24 mouse cellular contexts compared by ENCODE assay signal in the genomic region with DNA sequence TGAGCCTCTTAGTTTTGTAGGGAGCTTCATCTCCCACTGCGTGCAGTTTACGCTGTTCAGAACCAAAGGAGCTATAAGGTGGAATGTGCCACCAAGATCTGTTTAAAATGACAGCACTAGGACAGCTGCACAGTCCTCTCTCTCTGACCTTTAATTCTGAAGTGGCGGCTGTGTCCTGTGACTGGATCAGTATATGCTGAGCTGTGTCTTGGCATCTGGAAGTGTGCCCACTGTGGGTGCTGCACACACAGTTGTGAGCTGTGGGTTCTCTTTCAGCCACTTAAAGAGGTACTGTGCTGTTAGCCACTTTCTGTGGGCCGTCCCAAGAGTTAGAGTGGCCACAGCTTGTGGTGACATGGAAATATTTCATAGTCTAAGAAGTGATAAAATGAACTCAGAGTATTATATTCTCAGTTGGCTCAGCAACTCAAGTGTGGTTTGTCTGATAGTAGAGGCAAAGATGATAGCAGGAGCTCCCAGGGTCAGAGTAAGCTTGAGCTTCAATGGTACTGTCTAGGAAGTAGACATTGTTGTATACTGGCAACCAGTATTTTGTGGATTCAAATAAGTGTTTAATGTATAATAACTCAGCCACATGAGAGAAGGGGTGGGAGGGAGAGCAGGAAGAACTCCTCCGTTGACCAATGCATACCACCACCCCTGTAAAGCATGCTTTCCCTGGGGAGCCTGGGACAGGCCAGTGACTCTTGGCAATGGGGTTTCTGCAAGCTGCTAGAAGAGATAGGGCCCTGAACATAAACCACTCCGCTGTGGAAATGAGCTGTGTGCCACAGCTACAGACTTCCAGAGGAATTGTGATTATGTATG. TPM values are rescaled to one million over a fixed set of nuclear protein-coding genes. Genes with fewer than 3 reads are reported as not detected.
DNase-seq lines count a peak whose midpoint lies in the region; ATAC-seq and TF ChIP-seq lines count a peak whose summit lies in the region.
"Had no signal": no experiment of that assay in that cellular context is flagged by ENCODE, and none has a peak within 500 bp of the region (broad histone marks: within the 10 kb centered on the region; RNA-seq: fewer than 3 reads in every experiment).

No protein-coding gene starts in this region.

- no peak for DNase-seq in heart, adult 2 months
- no peak for DNase-seq in heart, adult 18-20 months
- DNase-seq in liver, embryonic 13.5 days: no peak
- no peak for DNase-seq in liver, embryonic 11.5 days (ENCODE audit: low spot score)
- DNase-seq in skeletal muscle tissue, adult 2 months (ENCODE audit: low read depth, low spot score): peak; percentile 82
- DNase-seq in frontal cortex, postnatal 36 days (ENCODE audit: low spot score in 2 of 2): no peak
- DNase-seq: adrenal gland, postnatal 10 days; B cell, adult 2 months; cerebellum, adult 9-11 months; kidney, adult 11 months; right cerebral cortex, postnatal 4 days; thymus, adult 2 months had no signal

- H3K9me3 ChIP-seq in liver, embryonic 13.5 days (replicated peaks): no peaks in the 10 kb centered on the region
- no peaks in the 10 kb centered on the region for H3K9me3 ChIP-seq in liver, embryonic 11.5 days (ENCODE audit: control insufficient read depth, low read length)
- H3K9me3 ChIP-seq: forebrain, embryonic 12.5 days; G1E; hindbrain, embryonic 13.5 days had no signal

- no peaks in the 10 kb centered on the region for H3K27me3 ChIP-seq in heart, adult 2 months (ENCODE audit: control insufficient read depth, insufficient read depth, low read length)
- H3K27me3 ChIP-seq in liver, embryonic 13.5 days: no peaks in the 10 kb centered on the region
- no peaks in the 10 kb centered on the region for H3K27me3 ChIP-seq in liver, embryonic 11.5 days (replicated peaks; ENCODE audit: control insufficient read depth, insufficient read depth, low read length)
- H3K27me3 ChIP-seq: CH12.LX; forebrain, embryonic 12.5 days; hindbrain, embryonic 13.5 days had no signal

- intact Hi-C loops in heart, adult 2 months (cut with DNase I): no loop called here

- TF ChIP-seq POLR2A in heart, adult 2 months (IDR thresholded peaks at IDR 0.05; ENCODE audit: insufficient read depth, low read depth, low read length): no peak

- peaks cover 4% of the 10 kb centered on the region for H3K4me1 ChIP-seq in heart, adult 2 months (ENCODE audit: control insufficient read depth, insufficient read depth, low read length)
- peaks cover 44% of the 10 kb centered on the region for H3K4me1 ChIP-seq in liver, embryonic 13.5 days (replicated peaks)
- no peaks in the 10 kb centered on the region for H3K4me1 ChIP-seq in liver, embryonic 11.5 days (replicated peaks; ENCODE audit: control insufficient read depth, insufficient read depth, low read length)
- H3K4me1 ChIP-seq: forebrain, embryonic 12.5 days; hindbrain, embryonic 13.5 days had no signal

- no peak overlapping the region for H3K4me3 ChIP-seq in heart, adult 2 months
- no peak overlapping the region for H3K4me3 ChIP-seq in liver, embryonic 13.5 days (replicated peaks)
- no peak overlapping the region for H3K4me3 ChIP-seq in liver, embryonic 11.5 days (ENCODE audit: low read depth, low read length)
- H3K4me3 ChIP-seq: forebrain, embryonic 12.5 days; hindbrain, embryonic 13.5 days had no signal

- TF ChIP-seq EP300 in heart, adult 2 months (IDR thresholded peaks at IDR 0.05; ENCODE audit: insufficient read depth, low read depth, low read length): no peak

- no peak overlapping the region for H3K9ac ChIP-seq in heart, adult 2 months (ENCODE audit: low read depth, low read length)
- H3K9ac ChIP-seq in liver, embryonic 13.5 days: 0 out of 2 replicates have a peak overlapping the region, but pooled peaks have one; percentile 29
- H3K9ac ChIP-seq in liver, embryonic 11.5 days (ENCODE audit: low read depth, low read length): no peak overlapping the region
- H3K9ac ChIP-seq: forebrain, embryonic 12.5 days; hindbrain, embryonic 13.5 days; liver, embryonic 14.5 days had no signal

- peak overlapping the region; percentile 62; the same call in 1 of the 2 replicates for H3K27ac ChIP-seq in heart, adult 2 months
- peak overlapping the region; percentile 47 for H3K27ac ChIP-seq in liver, embryonic 13.5 days
- no peak overlapping the region for H3K27ac ChIP-seq in liver, embryonic 11.5 days (ENCODE audit: low read depth, low read length)
- H3K27ac ChIP-seq: forebrain, embryonic 12.5 days; hindbrain, embryonic 13.5 days; kidney, postnatal 0 days; liver, embryonic 14.5 days; macrophage; stomach, postnatal 0 days had no signal

- ATAC-seq in liver, embryonic 13.5 days (ENCODE audit: low read depth): no peak
- ATAC-seq in liver, embryonic 11.5 days (replicated peaks; ENCODE audit: low FRiP score): no peak
- ATAC-seq in erythroid progenitor cell, adult 5-6 weeks (replicated peaks; ENCODE audit: low FRiP score, poor library complexity, severe bottlenecking): peak; percentile 65
- ATAC-seq: lung, postnatal 0 days had no signal

- H3K4me2 ChIP-seq in liver, embryonic 13.5 days: no peak overlapping the region
- H3K4me2 ChIP-seq in liver, embryonic 11.5 days: no peak overlapping the region
- H3K4me2 ChIP-seq: forebrain, embryonic 12.5 days; heart, embryonic 11.5 days; hindbrain, embryonic 13.5 days; midbrain, embryonic 11.5 days had no signal

- no peaks in the 10 kb centered on the region for H3K79me2 ChIP-seq in heart, adult 2 months (replicated peaks; ENCODE audit: control insufficient read depth, insufficient read depth, low read length)

- WGBS in heart, adult 2 months: 73% methylated on average over 6 of the region's 6 CpGs
- 72% methylated on average over 6 of the region's 6 CpGs for WGBS in liver, embryonic 13.5 days (ENCODE audit: insufficient replicate concordance)
- WGBS in liver, embryonic 11.5 days: 88% methylated on average over 6 of the region's 6 CpGs

- H3K36me3 ChIP-seq in heart, adult 2 months (ENCODE audit: control insufficient read depth, insufficient read depth, low read length): peaks cover 4% of the 10 kb centered on the region; the same call in 1 of the 2 replicates
- H3K36me3 ChIP-seq in liver, embryonic 13.5 days: peaks cover 37% of the 10 kb centered on the region
- H3K36me3 ChIP-seq in liver, embryonic 11.5 days (ENCODE audit: control insufficient read depth, insufficient read depth, low read length): peaks cover 8% of the 10 kb centered on the region; the same call in 1 of the 2 replicates

- no peak for TF ChIP-seq CTCF in heart, adult 2 months (IDR thresholded peaks at IDR 0.05)

RNA-seq across cellular contexts. Expression of a gene that starts 30.5 kb away (rescaled TPM):
- total RNA-seq in heart, adult 2 months (2021): 10 to 100 TPM; 59.3 to 84.2 TPM
- polyA plus RNA-seq in heart, adult 2 months (2012; rRNA removed): 80.5 and 93.2 TPM in 2 replicates
- 10 to 100 TPM; 59.5 to 68.0 TPM for total RNA-seq in heart, adult 18-20 months (2021)
- polyA plus RNA-seq in liver, embryonic 13.5 days (2015; fragmentation: Nextera tagmentation; extraction: Ambion mirVana): 54.2 and 57.6 TPM in 2 replicates
- 32.9 and 33.3 TPM in 2 replicates for polyA plus RNA-seq in liver, embryonic 11.5 days (2014; fragmentation: Nextera tagmentation; extraction: Ambion mirVana)
- 8.4 and 13.3 TPM in 2 replicates for total RNA-seq in erythroid progenitor cell, adult 5-6 weeks (2015; ENCODE audit: low replicate concordance)
- total RNA-seq in erythroid progenitor cell, adult 5-6 weeks (2017; ENCODE audit: low replicate concordance): 18.3 and 20.3 TPM in 2 replicates

RNA-seq across cellular contexts. Expression of a gene that starts 59.2 kb away (rescaled TPM):
- total RNA-seq in heart, adult 2 months (2021): 1 to 10 TPM; 5.1 to 5.2 TPM
- polyA plus RNA-seq in heart, adult 2 months (2012; rRNA removed): 3.6 and 5.9 TPM in 2 replicates
- total RNA-seq in heart, adult 18-20 months (2021): 1 to 10 TPM; 5.1 to 6.0 TPM
- polyA plus RNA-seq in liver, embryonic 13.5 days (2015; fragmentation: Nextera tagmentation; extraction: Ambion mirVana): 1.7 and 1.9 TPM in 2 replicates
- polyA plus RNA-seq in liver, embryonic 11.5 days (2014; fragmentation: Nextera tagmentation; extraction: Ambion mirVana): 4.4 and 4.7 TPM in 2 replicates
- 1.3 and 1.8 TPM in 2 replicates for total RNA-seq in erythroid progenitor cell, adult 5-6 weeks (2015; ENCODE audit: low replicate concordance)
- 3.1 and 11.8 TPM in 2 replicates for total RNA-seq in erythroid progenitor cell, adult 5-6 weeks (2017; ENCODE audit: low replicate concordance)

RNA-seq across cellular contexts. Expression of a gene that starts 59.4 kb away (rescaled TPM):
- total RNA-seq in heart, adult 2 months (2021): 10 to 100 TPM; 27.3 to 31.1 TPM
- 27.1 and 30.1 TPM in 2 replicates for polyA plus RNA-seq in heart, adult 2 months (2012; rRNA removed)
- total RNA-seq in heart, adult 18-20 months (2021): 10 to 100 TPM; 26.9 to 29.5 TPM
- polyA plus RNA-seq in liver, embryonic 13.5 days (2015; fragmentation: Nextera tagmentation; extraction: Ambion mirVana): 91.0 and 100 TPM in 2 replicates
- polyA plus RNA-seq in liver, embryonic 11.5 days (2014; fragmentation: Nextera tagmentation; extraction: Ambion mirVana): 144 and 155 TPM in 2 replicates
- total RNA-seq in erythroid progenitor cell, adult 5-6 weeks (2015; ENCODE audit: low replicate concordance): 15.9 and 29.8 TPM in 2 replicates
- 21.9 and 22.5 TPM in 2 replicates for total RNA-seq in erythroid progenitor cell, adult 5-6 weeks (2017; ENCODE audit: low replicate concordance)
